Mouse (Mus musculus) monocyte, adult 2 months (primary cell): ENCODE results near the gene Gm4871.

Source experiments
- DNase-seq, 2 experiments: peaks; one replicate each; pipeline ENCODE4 v3.0.0; 2022; ENCODE audit warnings: low spot score in 2 of 2, low read depth in 1 of 2

Gene Gm4871

GRCm38 (mm10) chr5:144998491-144998890, 34.1 kb downstream of the Gm4871 start:
- no peak for DNase-seq

DNA sequence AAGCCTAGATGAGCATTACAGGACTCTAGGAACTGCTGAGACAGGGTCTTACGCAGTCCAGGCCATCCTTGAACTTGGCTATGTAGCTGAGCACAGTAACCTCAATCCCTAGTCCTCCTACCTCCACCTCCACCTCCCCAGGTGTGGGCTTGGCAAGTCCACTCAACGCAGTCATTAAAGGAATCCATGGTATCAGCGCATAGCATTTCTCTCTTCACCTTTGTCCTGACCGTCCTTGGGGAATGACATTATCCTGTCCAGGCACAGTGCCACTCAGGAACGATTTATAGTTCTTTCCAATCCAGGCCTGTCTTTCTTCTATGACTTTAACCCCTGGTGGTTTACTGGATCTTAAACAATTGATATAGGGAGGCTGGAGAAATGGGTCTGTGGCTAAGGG, 42.1 kb downstream of the Gm4871 start:
- no peak for DNase-seq

DNA sequence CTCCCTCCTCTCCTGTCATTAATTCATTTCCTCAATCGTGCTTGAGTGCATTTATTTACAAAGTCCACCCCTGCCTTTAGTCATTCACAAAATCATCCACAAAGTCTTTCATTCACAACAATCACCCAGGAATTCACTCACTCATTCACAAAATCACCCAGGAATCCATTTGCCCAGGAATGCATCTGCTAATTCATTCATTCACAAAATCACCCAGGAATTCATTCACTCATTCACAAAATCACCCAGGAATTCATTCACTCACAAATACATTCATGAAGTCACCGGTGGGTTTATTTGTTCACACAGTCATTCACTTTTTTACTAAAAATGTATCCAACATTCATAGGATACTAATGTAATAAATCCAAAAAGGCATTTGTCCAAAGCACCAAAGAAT, 42.5 kb downstream of the Gm4871 start:
- DNase-seq: no peak

GRCm38 (mm10) chr5:144989061-144989405, 43.5 kb downstream of the Gm4871 start:
- no peak for DNase-seq

- no peak for DNase-seq
Measured at GRCm38 (mm10) chr5:144988340-144989060, 44.1 kb downstream of the Gm4871 start.

DNA sequence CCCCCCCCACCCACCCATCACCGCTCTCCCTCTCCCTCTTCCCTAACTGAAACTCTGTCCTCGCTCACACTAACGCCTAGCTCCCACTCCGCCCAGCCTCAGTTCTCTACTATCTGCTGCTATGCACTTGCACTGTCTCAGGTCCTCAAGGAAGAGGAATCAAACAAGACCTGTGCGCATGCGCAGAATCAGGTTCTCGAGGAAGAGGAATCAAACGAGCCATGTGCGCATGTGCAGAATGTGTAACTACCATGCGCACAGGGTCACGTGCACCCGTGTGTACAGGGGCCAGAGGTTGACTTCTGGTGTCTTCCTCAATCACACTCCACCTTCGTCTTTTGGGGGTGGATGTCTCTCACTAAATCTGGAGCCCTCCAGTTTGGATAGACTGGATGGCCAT, 45.0 kb downstream of the Gm4871 start:
- DNase-seq: no peak

DNA sequence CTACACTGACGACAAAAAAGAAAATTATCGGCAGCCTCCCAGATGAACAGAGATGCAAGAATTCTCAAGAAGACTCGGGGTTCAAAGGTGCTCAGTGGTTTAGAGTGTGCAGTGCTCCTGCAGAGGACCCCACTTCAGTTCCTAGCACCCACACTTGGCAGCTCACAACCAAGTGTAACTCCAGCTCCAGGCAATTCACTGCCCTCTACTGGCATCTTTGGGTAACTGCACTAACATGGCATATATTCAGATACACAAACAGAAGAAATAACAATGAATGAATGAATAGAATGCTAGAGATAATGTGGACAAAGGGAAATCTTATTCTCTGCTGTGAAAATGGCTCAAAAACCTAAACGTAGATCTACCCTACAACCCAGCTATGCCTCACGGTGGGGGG, 47.7 kb downstream of the Gm4871 start:
- no peak for DNase-seq

DNA sequence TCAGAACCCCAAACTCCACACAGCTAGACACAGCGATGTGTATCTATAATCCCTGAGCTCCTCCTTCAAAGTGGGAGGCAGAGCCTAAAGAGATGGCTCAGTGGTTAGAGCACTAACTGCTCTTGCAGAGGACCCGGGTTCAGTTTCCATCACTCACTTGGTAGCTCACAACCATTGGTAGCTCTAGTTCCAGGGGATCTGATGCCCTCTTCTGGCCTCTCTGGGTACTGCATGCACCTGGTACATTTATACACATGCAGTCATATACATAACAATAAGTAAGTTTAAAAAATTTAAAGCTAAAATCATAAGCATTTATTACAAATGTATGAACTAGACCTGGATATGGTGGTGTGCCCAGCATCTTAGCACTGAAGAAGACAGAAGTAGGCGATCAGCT, 49.3 kb downstream of the Gm4871 start:
- DNase-seq: no peak
